Comparison of ENCODE assay signal across 8 mouse cellular contexts in genomic region chr3:50905274-50905992, GRCm38 (mm10).
A peak's percentile ranks its signal among the peaks of the same experiment; 100 is the strongest.
DNase-seq lines count a peak whose midpoint lies in the region; ATAC-seq and TF ChIP-seq lines count a peak whose summit lies in the region.

No protein-coding gene starts in this region.

- TF ChIP-seq CTCF in intestine, postnatal 0 days (IDR thresholded peaks at IDR 0.05; ENCODE audit: low read depth) = no peak
- TF ChIP-seq CTCF in liver, embryonic 14.5 days (IDR thresholded peaks at IDR 0.05; ENCODE audit: low read depth) = no peak

- 15% methylated on average over 16 of the region's 16 CpGs for WGBS in embryonic facial prominence, embryonic 12.5 days
- WGBS in intestine, postnatal 0 days = 22% methylated on average over 16 of the region's 16 CpGs
- 25% methylated on average over 16 of the region's 16 CpGs for whole genome bisulfite sequencing in liver, embryonic 14.5 days (ENCODE audit: insufficient replicate concordance)
- WGBS in stomach, embryonic 16.5 days = 15% methylated on average over 16 of the region's 16 CpGs

- DNase-seq in heart, adult 11 months = peak; percentile 78
- no peak for DNase-seq in heart, postnatal 4 days
- DNase-seq in liver, embryonic 14.5 days (ENCODE audit: low read depth in 3 of 3, low spot score in 3 of 3) = peak in 2 of 3 experiments; percentile 4
- DNase-seq in gastrocnemius, adult 18-20 months (ENCODE audit: low spot score) = no peak

- H3K27ac ChIP-seq in embryonic facial prominence, embryonic 12.5 days = peak overlapping the region; percentile 61
- no peak overlapping the region for H3K27ac ChIP-seq in intestine, postnatal 0 days (ENCODE audit: low read depth, low read length)
- H3K27ac ChIP-seq in liver, embryonic 14.5 days = no peak overlapping the region
- H3K27ac ChIP-seq in stomach, embryonic 16.5 days (ENCODE audit: low read length) = peak overlapping the region; percentile 92

- H3K36me3 ChIP-seq in embryonic facial prominence, embryonic 12.5 days = no peaks in the 10 kb centered on the region
- no peaks in the 10 kb centered on the region for H3K36me3 ChIP-seq in intestine, postnatal 0 days (ENCODE audit: control insufficient read depth, insufficient read depth)
- H3K36me3 ChIP-seq in liver, embryonic 14.5 days (replicated peaks; ENCODE audit: control insufficient read depth, insufficient read depth, low read depth) = no peaks in the 10 kb centered on the region
- H3K36me3 ChIP-seq in stomach, embryonic 16.5 days (ENCODE audit: control insufficient read depth, insufficient read depth, low read length) = no peaks in the 10 kb centered on the region

- H3K27me3 ChIP-seq in embryonic facial prominence, embryonic 12.5 days = no peaks in the 10 kb centered on the region
- H3K27me3 ChIP-seq in intestine, postnatal 0 days (replicated peaks; ENCODE audit: control insufficient read depth, insufficient read depth, low read length) = no peaks in the 10 kb centered on the region
- H3K27me3 ChIP-seq in liver, embryonic 14.5 days (ENCODE audit: control insufficient read depth, insufficient read depth, low read length) = peaks cover 3% of the 10 kb centered on the region
- H3K27me3 ChIP-seq in stomach, embryonic 16.5 days (ENCODE audit: control insufficient read depth, insufficient read depth, low read length) = no peaks in the 10 kb centered on the region

- no peak overlapping the region for H3K9ac ChIP-seq in embryonic facial prominence, embryonic 12.5 days
- no peak overlapping the region for H3K9ac ChIP-seq in intestine, postnatal 0 days (ENCODE audit: low read depth, low read length)
- no peak overlapping the region for H3K9ac ChIP-seq in liver, embryonic 14.5 days (replicated peaks)
- H3K9ac ChIP-seq in stomach, embryonic 16.5 days (ENCODE audit: low read length) = peak overlapping the region; percentile 61

- H3K4me3 ChIP-seq in embryonic facial prominence, embryonic 12.5 days = no peak overlapping the region
- H3K4me3 ChIP-seq in intestine, postnatal 0 days (ENCODE audit: low read depth, low read length) = peak overlapping the region; percentile 42
- H3K4me3 ChIP-seq in liver, embryonic 14.5 days (ENCODE audit: insufficient read depth in 1 of 2, low read depth in 2 of 2, low read length in 2 of 2) = no peak overlapping the region
- peak overlapping the region; percentile 47 for H3K4me3 ChIP-seq in stomach, embryonic 16.5 days (replicated peaks; ENCODE audit: low read length)

- no peak; the same call in 1 of the 2 replicates for ATAC-seq in embryonic facial prominence, embryonic 12.5 days (ENCODE audit: insufficient number of reproducible peaks, insufficient read depth, low FRiP score, low TSS enrichment)
- ATAC-seq in intestine, postnatal 0 days = peak; percentile 29
- no peak for ATAC-seq in liver, embryonic 14.5 days (ENCODE audit: insufficient read depth)
- peak; percentile 80; the same call in 1 of the 2 replicates for ATAC-seq in stomach, embryonic 16.5 days (ENCODE audit: insufficient read depth, low FRiP score)
- ATAC-seq in monocyte, adult 5-6 weeks (replicated peaks; ENCODE audit: insufficient number of reproducible peaks, low FRiP score, low TSS enrichment, poor library complexity, severe bottlenecking) = no peak

- TF ChIP-seq EP300 in liver, embryonic 14.5 days (IDR thresholded peaks at IDR 0.05; ENCODE audit: low read depth) = no peak

- H3K9me3 ChIP-seq in embryonic facial prominence, embryonic 12.5 days = no peaks in the 10 kb centered on the region
- no peaks in the 10 kb centered on the region for H3K9me3 ChIP-seq in intestine, postnatal 0 days (ENCODE audit: control insufficient read depth)
- H3K9me3 ChIP-seq in liver, embryonic 14.5 days (ENCODE audit: control insufficient read depth, low read length) = no peaks in the 10 kb centered on the region
- H3K9me3 ChIP-seq in stomach, embryonic 16.5 days (replicated peaks; ENCODE audit: control insufficient read depth, low read length) = no peaks in the 10 kb centered on the region

- H3K4me1 ChIP-seq in embryonic facial prominence, embryonic 12.5 days = peaks cover 26% of the 10 kb centered on the region
- no peaks in the 10 kb centered on the region; the same call in 1 of the 2 replicates for H3K4me1 ChIP-seq in intestine, postnatal 0 days (replicated peaks; ENCODE audit: control insufficient read depth, insufficient read depth, low read length)
- 0 out of 4 replicates have a peak, but pooled peaks cover 0 to 3% of the 10 kb centered on the region in 2 experiments for H3K4me1 ChIP-seq in liver, embryonic 14.5 days (replicated peaks; ENCODE audit: control insufficient read depth in 2 of 2, insufficient read depth in 2 of 2, low read length in 1 of 2)
- peaks cover 5% of the 10 kb centered on the region for H3K4me1 ChIP-seq in stomach, embryonic 16.5 days (ENCODE audit: control insufficient read depth, insufficient read depth, low read length)

- H3K4me2 ChIP-seq in embryonic facial prominence, embryonic 12.5 days (replicated peaks) = peak overlapping the region; percentile 51
- peak overlapping the region; percentile 76 for H3K4me2 ChIP-seq in intestine, postnatal 0 days (replicated peaks; ENCODE audit: low read depth)
- H3K4me2 ChIP-seq in liver, embryonic 14.5 days (ENCODE audit: low read depth) = peak overlapping the region; percentile 51
- peak overlapping the region; percentile 66 for H3K4me2 ChIP-seq in stomach, embryonic 16.5 days (ENCODE audit: low read depth, low read length)

Comparison
In these comparisons a context has a peak if more than half of its experiments do, and no peak if none do; other contexts are left out.
1. DNase-seq: peak in heart, adult 11 months (single experiment) and liver, embryonic 14.5 days (2 of 3); none in heart, postnatal 4 days (single experiment) and gastrocnemius, adult 18-20 months (single experiment).
2. ATAC-seq: peak in intestine, postnatal 0 days (single experiment) and stomach, embryonic 16.5 days (single experiment); none in embryonic facial prominence, embryonic 12.5 days (single experiment), liver, embryonic 14.5 days (single experiment) and monocyte, adult 5-6 weeks (single experiment).
3. H3K27ac ChIP-seq: peak in embryonic facial prominence, embryonic 12.5 days (single experiment) and stomach, embryonic 16.5 days (single experiment); none in intestine, postnatal 0 days (single experiment) and liver, embryonic 14.5 days (single experiment).
4. H3K4me3 ChIP-seq: peak in intestine, postnatal 0 days (single experiment) and stomach, embryonic 16.5 days (single experiment); none in embryonic facial prominence, embryonic 12.5 days (single experiment) and liver, embryonic 14.5 days (0 of 2).
5. Peak in every context shown above with its lines, with median percentiles within 50 percentile points of each other: H3K4me2 ChIP-seq.